Comparison of ENCODE assay signal across 24 mouse cellular contexts in the genomic region with DNA sequence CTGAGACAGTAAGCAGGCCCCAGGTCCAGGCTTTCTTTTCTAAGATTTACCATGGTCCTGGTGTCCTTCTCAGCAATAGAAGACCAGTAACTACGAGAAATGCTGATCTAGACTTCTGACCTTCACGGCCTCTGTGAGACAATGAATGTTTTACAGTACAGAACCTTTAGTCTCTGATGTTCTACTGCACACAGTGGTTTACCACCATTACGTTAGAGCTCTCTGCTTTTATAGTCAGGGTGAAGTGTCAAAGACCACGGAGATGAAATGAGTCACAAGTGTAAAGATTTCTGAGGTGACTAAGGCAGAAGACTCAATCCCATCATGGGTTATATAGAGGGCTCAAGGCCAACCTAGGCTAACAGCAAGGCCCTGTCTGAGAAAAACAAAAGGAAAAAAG. TPM values are rescaled to one million over a fixed set of nuclear protein-coding genes. Genes with fewer than 3 reads are reported as not detected.
DNase-seq lines count a peak whose midpoint lies in the region; ATAC-seq and TF ChIP-seq lines count a peak whose summit lies in the region.
"Had no signal": no experiment of that assay in that cellular context is flagged by ENCODE, and none has a peak within 500 bp of the region (broad histone marks: within the 10 kb centered on the region; RNA-seq: fewer than 3 reads in every experiment).

No protein-coding gene starts in this region.

- WGBS in intestine, postnatal 0 days: 72% methylated on average over 4 of the region's 4 CpGs
- 93% methylated on average over 4 of the region's 4 CpGs for WGBS in intestine, embryonic 15.5 days
- 84% methylated on average over 4 of the region's 4 CpGs for WGBS in large intestine, adult 2 months
- WGBS in lung, postnatal 0 days: 98% methylated on average over 4 of the region's 4 CpGs

- peaks cover 43% of the 10 kb centered on the region for H3K36me3 ChIP-seq in intestine, postnatal 0 days (ENCODE audit: control insufficient read depth, insufficient read depth)
- H3K36me3 ChIP-seq in intestine, embryonic 15.5 days: peaks cover 19% of the 10 kb centered on the region; the same call in 1 of the 2 replicates
- no peaks in the 10 kb centered on the region for H3K36me3 ChIP-seq in MEL (ENCODE audit: control insufficient read depth in 1 of 2, insufficient read depth in 2 of 2, low read length in 2 of 2)
- peaks cover 20% of the 10 kb centered on the region; the same call in 1 of the 2 replicates for H3K36me3 ChIP-seq in lung, postnatal 0 days (ENCODE audit: insufficient read depth, low read length)
- H3K36me3 ChIP-seq: G1E had no signal

- TF ChIP-seq RAD21 in MEL (IDR thresholded peaks at IDR 0.05; ENCODE audit: low read depth, low read length): no peak

- no peak for TF ChIP-seq CTCF in intestine, postnatal 0 days (IDR thresholded peaks at IDR 0.05; ENCODE audit: low read depth)
- no peak for TF ChIP-seq CTCF in MEL (IDR thresholded peaks at IDR 0.05 in 2 of 3, conservative IDR thresholded peaks at IDR 0.05 in 1 of 3; ENCODE audit: control insufficient read depth in 1 of 3, insufficient read depth in 1 of 3, low read depth in 2 of 3, low read length in 3 of 3, poor library complexity in 1 of 3, severe bottlenecking in 1 of 3)
- TF ChIP-seq CTCF in lung, postnatal 0 days (IDR thresholded peaks at IDR 0.05): no peak

- H3K79me2 ChIP-seq in MEL (ENCODE audit: control insufficient read depth, insufficient read depth, low read length, poor library complexity): no peaks in the 10 kb centered on the region

- no peak for DNase-seq in MEL (ENCODE audit: low read depth, low spot score)
- DNase-seq in large intestine, adult 2 months (ENCODE audit: low read depth, low spot score): peak; percentile 22
- DNase-seq in natural killer cell, adult 2 months (ENCODE audit: low spot score in 2 of 2): peak; percentile 3 to 43
- no peak for DNase-seq in lung, postnatal 0 days (ENCODE audit: low spot score)
- DNase-seq in right cerebral cortex, adult 2 months (ENCODE audit: low spot score in 2 of 2): no peak
- DNase-seq in cerebellum, adult 8-10 months: no peak
- DNase-seq: adrenal gland, adult 2 months; adrenal gland, postnatal 10 days; adrenal gland, postnatal 25 days; cerebellum, adult 11 months; cerebellum, adult 18-20 months; cerebellum, adult 9-10 months; cerebellum, postnatal 10 days; cerebellum, postnatal 25 days; forebrain, postnatal 0 days had no signal

- no peak overlapping the region for H3K4me2 ChIP-seq in intestine, postnatal 0 days (replicated peaks; ENCODE audit: low read depth)
- H3K4me2 ChIP-seq in intestine, embryonic 15.5 days (replicated peaks): no peak overlapping the region
- no peak overlapping the region for H3K4me2 ChIP-seq in lung, postnatal 0 days (replicated peaks; ENCODE audit: low read depth, low read length)
- H3K4me2 ChIP-seq: embryonic facial prominence, embryonic 12.5 days; forebrain, embryonic 13.5 days; forebrain, embryonic 15.5 days had no signal

- no peaks in the 10 kb centered on the region for H3K4me1 ChIP-seq in intestine, postnatal 0 days (replicated peaks; ENCODE audit: control insufficient read depth, insufficient read depth, low read length)
- H3K4me1 ChIP-seq in intestine, embryonic 15.5 days (replicated peaks): no peaks in the 10 kb centered on the region
- no peaks in the 10 kb centered on the region for H3K4me1 ChIP-seq in MEL (ENCODE audit: control insufficient read depth in 1 of 2, insufficient read depth in 2 of 2, low read length in 2 of 2)
- H3K4me1 ChIP-seq in lung, postnatal 0 days (ENCODE audit: insufficient read depth, low read depth, low read length): no peaks in the 10 kb centered on the region
- H3K4me1 ChIP-seq: embryonic facial prominence, embryonic 10.5 days; embryonic facial prominence, embryonic 12.5 days; forebrain, embryonic 13.5 days; forebrain, embryonic 15.5 days had no signal

- no peak overlapping the region for H3K27ac ChIP-seq in intestine, postnatal 0 days (ENCODE audit: low read depth, low read length)
- H3K27ac ChIP-seq in intestine, embryonic 15.5 days: no peak overlapping the region
- H3K27ac ChIP-seq in MEL (ENCODE audit: control insufficient read depth, low read depth, low read length): no peak overlapping the region
- no peak overlapping the region for H3K27ac ChIP-seq in lung, postnatal 0 days (ENCODE audit: low read length)
- H3K27ac ChIP-seq: embryonic facial prominence, embryonic 10.5 days; embryonic facial prominence, embryonic 12.5 days; forebrain, embryonic 13.5 days; forebrain, embryonic 15.5 days had no signal

- peak; percentile 71 for ATAC-seq in intestine, postnatal 0 days
- ATAC-seq in intestine, embryonic 15.5 days: no peak
- ATAC-seq in lung, postnatal 0 days: no peak
- ATAC-seq: CD4-positive, CD25-positive, alpha-beta regulatory T cell, adult 4 months; forebrain, embryonic 13.5 days; forebrain, embryonic 15.5 days; forebrain, postnatal 0 days had no signal

- no peak overlapping the region for H3K4me3 ChIP-seq in intestine, postnatal 0 days (ENCODE audit: low read depth, low read length)
- H3K4me3 ChIP-seq in intestine, embryonic 15.5 days (replicated peaks): no peak overlapping the region
- H3K4me3 ChIP-seq in MEL (ENCODE audit: control insufficient read depth in 1 of 2, insufficient read depth in 1 of 2, low read depth in 2 of 2, low read length in 2 of 2): no peak overlapping the region
- H3K4me3 ChIP-seq in lung, postnatal 0 days (ENCODE audit: low read depth, low read length): no peak overlapping the region
- H3K4me3 ChIP-seq: embryonic facial prominence, embryonic 10.5 days; embryonic facial prominence, embryonic 12.5 days; forebrain, embryonic 13.5 days; forebrain, embryonic 15.5 days had no signal

- H3K9me3 ChIP-seq in intestine, postnatal 0 days (ENCODE audit: control insufficient read depth): no peaks in the 10 kb centered on the region
- H3K9me3 ChIP-seq in intestine, embryonic 15.5 days: no peaks in the 10 kb centered on the region
- H3K9me3 ChIP-seq in MEL (replicated peaks; ENCODE audit: insufficient read depth, low read length): no peaks in the 10 kb centered on the region
- H3K9me3 ChIP-seq in lung, postnatal 0 days (ENCODE audit: low read length): no peaks in the 10 kb centered on the region
- H3K9me3 ChIP-seq: embryonic facial prominence, embryonic 12.5 days; forebrain, embryonic 13.5 days; forebrain, embryonic 15.5 days; G1E had no signal

- TF ChIP-seq POLR2A in MEL (IDR thresholded peaks at IDR 0.05; ENCODE audit: control insufficient read depth in 1 of 2, insufficient read depth in 1 of 2, low read depth in 1 of 2, low read length in 2 of 2, poor library complexity in 1 of 2): no peak

- no peak overlapping the region for H3K9ac ChIP-seq in intestine, postnatal 0 days (ENCODE audit: low read depth, low read length)
- H3K9ac ChIP-seq in intestine, embryonic 15.5 days: no peak overlapping the region
- no peak overlapping the region for H3K9ac ChIP-seq in MEL (ENCODE audit: control insufficient read depth, low read depth, low read length, poor library complexity, severe bottlenecking)
- no peak overlapping the region for H3K9ac ChIP-seq in lung, postnatal 0 days (replicated peaks; ENCODE audit: low read depth)
- H3K9ac ChIP-seq: embryonic facial prominence, embryonic 12.5 days; forebrain, embryonic 13.5 days; forebrain, embryonic 15.5 days; forebrain, postnatal 0 days had no signal

- no peak for TF ChIP-seq EP300 in MEL (IDR thresholded peaks at IDR 0.05; ENCODE audit: low read depth in 1 of 2, low read length in 2 of 2)
- no peak for TF ChIP-seq EP300 in lung, postnatal 0 days (IDR thresholded peaks at IDR 0.05)

- H3K27me3 ChIP-seq in intestine, postnatal 0 days (replicated peaks; ENCODE audit: control insufficient read depth, insufficient read depth, low read length): no peaks in the 10 kb centered on the region
- no peaks in the 10 kb centered on the region for H3K27me3 ChIP-seq in intestine, embryonic 15.5 days (replicated peaks)
- H3K27me3 ChIP-seq in MEL (ENCODE audit: control insufficient read depth in 1 of 2, insufficient read depth in 2 of 2, low read length in 2 of 2): no peaks in the 10 kb centered on the region
- H3K27me3 ChIP-seq in lung, postnatal 0 days (replicated peaks; ENCODE audit: insufficient read depth, low read length): no peaks in the 10 kb centered on the region
- H3K27me3 ChIP-seq: CH12.LX; embryonic facial prominence, embryonic 12.5 days; forebrain, embryonic 13.5 days; forebrain, embryonic 15.5 days had no signal

TF ChIP-seq in MEL, 35 proteins besides CTCF, POLR2A, EP300 and RAD21:
- TF ChIP-seq ZKSCAN1 (IDR thresholded peaks at IDR 0.05; ENCODE audit: low read depth, low read length) (no peak), ZNF384 (IDR thresholded peaks at IDR 0.05; ENCODE audit: low read depth, low read length) (peak; percentile 69)
TF ChIP-seq in MEL: peak in this region for 1.

RNA-seq across cellular contexts. Expression of gene Cdkl4, which starts 54.7 kb away (rescaled TPM):
- polyA plus RNA-seq in intestine, postnatal 0 days (2015; fragmentation: Nextera tagmentation; extraction: Ambion mirVana): 0.09 and 0.12 TPM in 2 replicates
- polyA plus RNA-seq in intestine, embryonic 15.5 days (2015; fragmentation: Nextera tagmentation; extraction: Ambion mirVana): 0.45 and 0.64 TPM in 2 replicates
- total RNA-seq in MEL (2012; rRNA removed): 0.36 and 0.42 TPM in 2 replicates
- under 1 TPM in 1 of 2 experiments, not detected in 1; 0.71 TPM for polyA plus RNA-seq in MEL (2012; ENCODE audit: insufficient read depth in 1 of 2, insufficient read length in 2 of 2, low read depth in 1 of 2, low replicate concordance in 2 of 2, missing spikeins in 1 of 2)
- 0.06 and 0.07 TPM in 2 replicates for polyA plus RNA-seq in large intestine, adult 2 months (2012; rRNA removed)
- 3.4 and 4.9 TPM in 2 replicates for polyA plus RNA-seq in lung, postnatal 0 days (2015; fragmentation: Nextera tagmentation; extraction: Ambion mirVana)
- total RNA-seq: adrenal gland, postnatal 25 days had no signal
- polyA plus RNA-seq: G1E had no signal

Comparison
In these comparisons a context has a peak if more than half of its experiments do, and no peak if none do; other contexts are left out.
1. DNase-seq: peak in large intestine, adult 2 months (single experiment) and natural killer cell, adult 2 months (2 of 2); none in MEL (single experiment), lung, postnatal 0 days (single experiment), right cerebral cortex, adult 2 months (0 of 2) and cerebellum, adult 8-10 months (single experiment).